ENCODE assay signal across 24 mouse cellular contexts in genomic region chr2:84574130-84574529, GRCm38 (mm10).
DNase-seq lines count a peak whose midpoint lies in the region; ATAC-seq lines count a peak whose summit lies in the region.
"Had no signal": no experiment of that assay in that cellular context is flagged by ENCODE, and none has a peak within 500 bp of the region (broad histone marks: within the 10 kb centered on the region; RNA-seq: fewer than 3 reads in every experiment).

No protein-coding gene starts in this region.

- H3K9ac ChIP-seq in liver, embryonic 12.5 days: no peak overlapping the region
- H3K9ac ChIP-seq: hindbrain, embryonic 15.5 days; liver, embryonic 15.5 days; lung, embryonic 14.5 days; midbrain, embryonic 15.5 days had no signal

- no peaks in the 10 kb centered on the region for H3K36me3 ChIP-seq in liver, embryonic 12.5 days
- H3K36me3 ChIP-seq: hindbrain, embryonic 15.5 days; liver, embryonic 15.5 days; midbrain, embryonic 15.5 days had no signal

- no peak overlapping the region for H3K27ac ChIP-seq in liver, embryonic 12.5 days
- H3K27ac ChIP-seq: hindbrain, embryonic 10.5 days; hindbrain, embryonic 15.5 days; liver, embryonic 15.5 days; midbrain, embryonic 10.5 days; midbrain, embryonic 15.5 days had no signal

- no peak overlapping the region for H3K4me3 ChIP-seq in liver, embryonic 12.5 days
- H3K4me3 ChIP-seq: erythroblast, embryonic 14.5 days; hindbrain, embryonic 10.5 days; hindbrain, embryonic 15.5 days; liver, embryonic 15.5 days; midbrain, embryonic 10.5 days; midbrain, embryonic 15.5 days had no signal

- WGBS in liver, embryonic 12.5 days (ENCODE audit: insufficient replicate concordance): 75% methylated on average over 4 of the region's 4 CpGs

- intact Hi-C loops in left cerebral cortex, postnatal 36 days (cut with DNase I): no loop called here

- H3K9me3 ChIP-seq in liver, embryonic 12.5 days (replicated peaks): no peaks in the 10 kb centered on the region
- H3K9me3 ChIP-seq: hindbrain, embryonic 15.5 days; liver, embryonic 15.5 days; midbrain, embryonic 15.5 days had no signal

- peak; percentile 14 for DNase-seq in layer of hippocampus, adult 9-11 months
- no peak for DNase-seq in layer of hippocampus, adult 9-10 months (ENCODE audit: low spot score)
- DNase-seq in right cerebral cortex, postnatal 25 days: peak; percentile 37
- DNase-seq in right cerebral cortex, postnatal 10 days (ENCODE audit: low spot score in 2 of 2): no peak
- peak; percentile 59 to 66 for DNase-seq in left cerebral cortex, postnatal 36 days (ENCODE audit: low spot score in 2 of 2)
- no peak for DNase-seq in lung, postnatal 10 days
- DNase-seq: adrenal gland, postnatal 25 days; cerebellum, adult 2 months; cerebellum, postnatal 14 days; heart, postnatal 14 days; kidney, adult 11 months; kidney, postnatal 14 days; liver; lung, embryonic 14.5 days; thymus, postnatal 4 days had no signal

- ATAC-seq in liver, embryonic 12.5 days: no peak
- ATAC-seq: forebrain, embryonic 16.5 days; inflammation-experienced regulatory T-cells, adult 6 months; midbrain, embryonic 15.5 days had no signal

- H3K4me2 ChIP-seq in liver, embryonic 12.5 days: no peak overlapping the region
- H3K4me2 ChIP-seq: hindbrain, embryonic 15.5 days; liver, embryonic 15.5 days; lung, embryonic 14.5 days; midbrain, embryonic 15.5 days had no signal

- H3K4me1 ChIP-seq in liver, embryonic 12.5 days: no peaks in the 10 kb centered on the region
- H3K4me1 ChIP-seq: hindbrain, embryonic 10.5 days; hindbrain, embryonic 15.5 days; liver, embryonic 15.5 days; midbrain, embryonic 10.5 days; midbrain, embryonic 15.5 days had no signal

- no peaks in the 10 kb centered on the region for H3K27me3 ChIP-seq in liver, embryonic 12.5 days (replicated peaks)
- H3K27me3 ChIP-seq: hindbrain, embryonic 15.5 days; liver, embryonic 15.5 days; midbrain, embryonic 15.5 days had no signal

Comparison
In these comparisons a context has a peak if more than half of its experiments do, and no peak if none do; other contexts are left out.
1. DNase-seq: peak in layer of hippocampus, adult 9-11 months (single experiment), right cerebral cortex, postnatal 25 days (single experiment) and left cerebral cortex, postnatal 36 days (2 of 2); none in layer of hippocampus, adult 9-10 months (single experiment), right cerebral cortex, postnatal 10 days (0 of 2) and lung, postnatal 10 days (single experiment).